Mouse (Mus musculus): ENCODE measurements around the gene Hhat.

Gene Hhat

DNA sequence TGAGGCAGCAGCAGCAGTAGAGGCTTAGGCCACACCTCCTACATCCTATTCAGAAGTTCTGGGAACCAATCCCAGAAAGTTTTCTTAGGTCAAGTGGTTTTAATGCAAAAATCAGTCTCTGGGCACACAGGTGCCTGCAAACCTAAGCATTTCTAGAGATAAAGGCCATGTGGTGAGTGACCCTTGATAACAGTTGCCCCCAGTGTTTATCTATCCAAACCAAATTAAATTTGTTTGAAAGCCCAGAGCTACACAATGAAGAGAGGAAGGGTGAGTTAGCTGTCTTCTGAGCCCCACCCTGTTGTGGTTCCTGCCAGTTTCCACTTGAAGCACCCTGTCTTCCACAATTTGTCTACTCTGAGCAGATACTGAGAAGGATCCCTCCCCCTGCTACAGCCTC is 109.4 kb downstream of the Hhat start:
- DNase-seq (ENCODE audit: extremely low read depth, insufficient read length, low spot score) = no peak

DNA sequence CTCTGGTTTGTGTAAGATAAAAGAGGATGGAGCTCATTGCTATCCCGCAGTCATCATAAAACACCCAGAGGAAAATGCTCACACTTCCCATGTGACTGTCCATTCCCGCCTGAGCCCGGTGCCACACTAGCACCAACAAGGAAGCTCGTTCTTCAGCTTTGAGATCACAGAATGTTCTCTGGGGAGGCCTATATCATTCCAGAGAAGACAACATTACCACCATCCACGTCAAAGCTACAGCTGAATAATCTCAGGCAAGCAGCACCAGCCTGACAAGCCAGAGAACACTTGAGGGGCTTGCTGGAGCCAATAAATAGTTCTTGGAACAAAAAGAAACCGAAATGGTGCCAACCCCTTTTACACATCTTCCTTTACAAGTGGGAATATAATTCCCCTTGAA is 113.6 kb downstream of the Hhat start:
- no peak for DNase-seq (ENCODE audit: extremely low read depth, insufficient read length, low spot score)

DNA sequence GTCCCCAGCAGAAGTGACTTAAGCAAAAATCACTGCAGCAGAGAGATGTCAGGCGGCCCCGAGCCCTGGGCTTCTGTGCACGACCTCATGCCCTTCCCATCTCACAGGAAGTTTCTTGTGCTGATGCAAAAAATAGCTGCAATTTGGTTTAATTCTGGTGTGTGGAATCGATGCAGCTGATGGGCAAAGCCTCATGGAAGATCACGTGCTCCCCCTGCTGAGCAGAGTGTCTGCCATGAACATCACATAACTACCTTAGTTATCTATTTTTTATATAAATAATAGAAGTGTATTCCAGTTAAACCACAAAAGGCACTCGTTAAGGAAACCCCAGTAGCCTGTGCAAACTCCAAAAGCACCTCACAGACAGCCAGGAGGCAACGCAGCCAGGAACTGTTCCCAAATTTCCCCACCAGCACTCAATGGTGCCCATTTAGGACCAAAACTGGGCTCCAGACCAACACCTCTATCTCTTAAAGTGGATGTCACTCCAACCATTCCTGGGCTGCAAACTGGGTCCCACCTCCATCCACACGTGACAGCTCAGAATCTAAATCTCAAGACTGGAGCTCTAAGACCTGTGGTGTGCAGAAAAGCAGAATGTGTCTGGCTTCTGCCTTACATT is 118.9 kb downstream of the Hhat start:
- DNase-seq (ENCODE audit: extremely low read depth, insufficient read length, low spot score) = no peak

DNA sequence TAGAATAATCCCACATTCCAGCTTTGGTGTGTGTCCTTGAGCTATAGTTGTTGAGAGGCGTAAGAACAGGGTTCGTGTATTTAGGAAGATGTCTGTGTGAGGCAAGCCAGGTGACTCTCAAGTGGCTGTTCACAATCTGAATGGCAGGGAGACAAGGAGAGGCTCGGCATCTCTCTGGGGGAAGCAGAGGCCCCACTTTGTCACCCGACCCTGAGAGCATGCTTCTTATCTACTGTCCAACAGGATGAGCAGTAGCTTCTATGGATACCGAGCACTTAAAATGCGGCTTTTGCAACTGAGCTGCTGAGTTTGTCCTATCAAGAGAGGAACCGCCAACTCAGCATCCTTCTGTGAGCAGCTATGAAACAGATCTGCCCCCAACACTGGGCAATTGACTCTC is 120.4 kb downstream of the Hhat start:
- no peak for DNase-seq (ENCODE audit: extremely low read depth, insufficient read length, low spot score)

DNA sequence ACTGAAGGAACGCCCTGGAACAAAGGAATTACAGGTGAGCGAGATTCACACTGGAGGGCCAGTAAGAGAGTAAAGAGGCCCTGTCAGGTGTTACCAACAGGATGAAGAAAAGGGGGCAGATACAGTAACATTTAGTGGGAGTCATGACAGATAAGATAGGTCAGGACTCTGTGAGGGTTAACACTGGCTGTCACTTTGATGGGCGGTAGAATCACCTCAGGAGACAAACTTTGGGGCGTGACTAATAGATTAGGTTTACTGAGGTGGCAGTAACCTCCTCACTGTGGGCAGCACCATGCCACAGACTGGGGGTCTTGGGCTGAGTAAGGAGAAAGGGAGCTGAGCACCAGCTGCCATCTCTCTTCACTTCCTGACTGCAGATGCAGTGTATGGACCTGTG is 121.0 kb downstream of the Hhat start:
- no peak for DNase-seq (ENCODE audit: extremely low read depth, insufficient read length, low spot score)

DNA sequence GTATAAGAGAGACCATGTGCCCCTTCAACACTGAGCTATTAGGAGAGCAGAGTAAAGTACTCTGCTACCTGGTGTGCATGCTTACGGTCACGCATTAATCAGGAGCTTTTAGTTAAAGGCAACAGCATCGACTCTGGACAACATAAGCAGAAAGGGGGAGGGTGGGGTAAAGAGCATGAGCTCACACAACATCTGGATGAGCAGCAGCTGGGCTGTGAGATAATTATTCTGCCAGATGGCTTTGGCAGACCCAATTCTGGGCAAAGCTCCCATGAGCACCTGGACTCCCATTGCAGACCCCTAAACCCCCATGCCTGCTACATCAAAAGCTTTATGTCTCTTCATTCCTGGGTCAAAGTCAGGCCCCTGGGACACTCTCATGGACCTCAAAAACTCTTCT is 121.8 kb downstream of the Hhat start:
- no peak for DNase-seq (ENCODE audit: extremely low read depth, insufficient read length, low spot score)

DNA sequence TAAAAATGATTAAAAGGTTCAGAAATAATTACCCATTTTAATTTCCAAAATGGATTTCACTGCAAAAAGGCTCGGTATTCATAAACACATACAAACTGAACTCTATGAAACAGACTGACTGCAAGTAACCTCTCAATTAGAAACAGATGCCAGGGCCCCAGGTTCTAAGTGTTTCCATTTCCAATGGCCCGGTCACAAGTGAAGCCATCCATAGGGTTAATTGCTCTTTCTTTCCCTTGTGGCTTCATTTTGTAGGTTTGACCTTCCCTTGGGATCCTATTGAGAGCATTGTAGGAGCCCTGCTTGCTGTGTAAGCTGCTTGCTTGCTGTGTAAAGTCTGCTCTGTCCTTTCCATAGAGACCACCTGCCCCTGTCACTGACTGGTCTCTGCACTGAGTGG is 123.7 kb downstream of the Hhat start:
- DNase-seq (ENCODE audit: extremely low read depth, insufficient read length, low spot score) = no peak

DNA sequence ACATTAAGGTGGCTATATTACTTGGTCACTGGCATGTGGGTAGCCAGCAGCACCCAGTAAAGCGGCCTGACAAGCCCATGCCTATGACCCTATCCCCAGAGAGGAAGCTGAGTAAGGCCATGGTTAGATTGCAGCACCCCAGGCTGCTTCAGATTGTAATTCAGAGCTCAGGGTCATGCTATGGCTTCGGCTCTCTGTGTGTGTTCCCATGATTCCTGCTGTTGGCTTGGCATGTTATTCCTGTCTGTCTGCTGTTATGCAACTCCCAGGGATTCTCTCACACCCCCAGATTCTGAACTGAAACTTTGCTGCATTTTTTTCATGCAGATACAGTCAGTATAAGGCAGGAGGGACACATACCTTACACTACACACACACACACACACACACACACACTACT is 128.9 kb downstream of the Hhat start:
- no peak for DNase-seq (ENCODE audit: extremely low read depth, insufficient read length, low spot score)

DNA sequence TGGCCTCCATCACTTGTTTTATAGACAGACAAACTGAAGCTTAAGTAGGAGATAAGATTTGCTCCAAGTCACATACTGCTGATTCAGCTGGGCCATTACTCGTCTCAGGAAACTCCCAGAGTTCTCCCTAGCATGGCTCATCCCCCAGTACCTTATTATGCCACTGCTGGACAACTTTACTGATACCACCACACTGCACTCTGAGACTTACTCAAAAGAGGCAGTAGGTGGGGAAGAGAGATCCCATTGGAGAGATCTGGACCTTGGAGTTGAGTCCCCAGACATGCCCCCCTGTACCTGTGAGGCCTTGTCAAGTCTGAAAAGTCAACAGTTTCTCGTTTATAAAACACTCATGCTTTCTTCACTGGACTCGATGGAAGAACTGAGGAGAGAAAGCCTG is 131.8 kb downstream of the Hhat start:
- no peak for DNase-seq (ENCODE audit: extremely low read depth, insufficient read length, low spot score)

DNA sequence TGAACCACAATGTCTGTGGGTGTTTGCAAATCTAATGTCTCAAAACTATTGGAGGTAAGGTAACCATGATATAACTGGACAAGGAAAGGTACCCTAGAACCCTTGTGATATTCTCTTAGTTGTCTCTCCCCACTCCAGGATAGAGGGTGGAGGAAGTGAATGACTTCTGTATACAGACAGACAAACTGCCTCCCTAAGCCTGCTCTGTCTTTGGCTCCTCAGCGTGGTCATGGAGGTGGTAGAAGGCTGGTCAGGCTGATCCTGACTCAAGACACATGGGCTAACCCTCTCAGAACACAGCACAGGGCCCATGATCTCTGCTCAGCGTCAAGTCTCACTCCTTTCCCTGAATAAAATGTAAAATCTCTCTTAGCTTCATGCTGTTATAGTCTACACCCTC is 149.2 kb downstream of the Hhat start:
- no peak for DNase-seq (ENCODE audit: extremely low read depth, insufficient read length, low spot score)

DNA sequence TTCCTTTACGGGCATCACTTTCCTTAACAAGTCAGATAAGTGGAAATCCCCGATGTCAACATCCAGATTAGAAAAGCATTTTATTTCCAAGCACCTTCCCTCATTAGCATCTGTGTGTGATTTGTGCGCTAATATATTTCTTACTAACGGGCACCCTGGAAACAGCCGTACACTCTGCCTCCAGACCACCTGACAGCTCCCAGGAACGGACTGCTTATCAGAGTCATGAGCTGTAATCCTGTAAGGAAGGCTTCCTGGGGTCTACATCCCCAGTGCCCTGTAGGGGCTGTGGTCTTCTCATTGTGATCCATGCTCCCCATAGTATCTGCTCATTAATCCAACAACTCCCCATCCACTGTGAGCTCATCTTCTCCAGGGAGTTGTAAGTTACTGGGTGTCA is 157.8 kb downstream of the Hhat start:
- no peak for DNase-seq (ENCODE audit: extremely low read depth, insufficient read length, low spot score)

DNA sequence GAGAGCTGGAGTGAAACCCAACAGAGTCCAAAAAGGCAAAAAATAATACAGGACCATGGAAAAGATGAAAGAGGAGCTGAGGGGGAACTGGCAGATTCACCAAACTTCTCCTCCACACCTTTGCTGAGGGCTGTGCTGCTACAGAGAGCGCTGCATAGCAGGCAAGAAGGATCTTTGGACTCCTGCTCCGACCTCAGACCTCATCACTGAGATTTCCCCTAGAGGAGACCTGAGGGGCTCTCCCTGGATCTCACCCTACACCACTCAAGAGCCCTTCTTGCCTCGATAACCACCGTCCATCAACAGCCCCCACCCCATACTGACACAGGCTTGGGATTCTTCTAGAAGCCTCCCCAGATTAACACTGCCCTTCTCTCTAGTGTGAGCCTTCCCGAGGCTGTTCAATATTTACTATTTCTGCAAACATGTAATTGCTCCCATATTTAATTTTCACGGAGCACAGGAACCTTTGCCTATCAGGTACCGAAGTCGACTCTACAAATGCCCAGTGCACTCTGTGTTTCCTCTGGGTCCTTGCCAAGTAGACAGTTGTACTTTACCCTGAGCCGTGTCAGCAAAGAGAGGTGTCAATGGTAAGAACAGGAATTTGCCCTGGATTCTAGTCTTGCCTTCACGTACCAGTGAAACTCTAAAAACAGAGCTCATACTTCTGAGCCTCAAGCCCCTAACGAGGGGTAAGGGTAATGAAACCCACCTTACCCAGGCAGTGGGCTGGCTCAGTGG is 158.9 kb downstream of the Hhat start:
- no peak for DNase-seq (ENCODE audit: extremely low read depth, insufficient read length, low spot score)

DNA sequence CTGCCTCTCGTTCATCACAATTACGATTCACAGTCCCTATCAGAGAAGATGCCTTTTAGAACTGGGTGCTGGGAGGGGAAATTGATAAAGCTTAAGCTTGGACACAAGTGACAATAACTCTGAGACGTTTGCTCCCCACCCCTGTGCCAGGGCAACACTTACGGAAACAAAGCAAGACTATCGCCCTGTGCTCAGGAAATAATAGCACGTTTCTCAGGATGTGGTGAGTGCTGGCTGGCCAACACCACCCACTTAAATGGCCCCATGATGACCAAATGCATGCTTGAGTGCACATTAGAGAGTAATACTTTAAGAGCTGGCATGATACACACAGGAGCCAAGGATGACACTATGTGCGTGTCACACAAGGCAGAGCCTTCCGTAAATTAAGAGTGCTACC is 164.1 kb downstream of the Hhat start:
- DNase-seq (ENCODE audit: extremely low read depth, insufficient read length, low spot score) = no peak

DNA sequence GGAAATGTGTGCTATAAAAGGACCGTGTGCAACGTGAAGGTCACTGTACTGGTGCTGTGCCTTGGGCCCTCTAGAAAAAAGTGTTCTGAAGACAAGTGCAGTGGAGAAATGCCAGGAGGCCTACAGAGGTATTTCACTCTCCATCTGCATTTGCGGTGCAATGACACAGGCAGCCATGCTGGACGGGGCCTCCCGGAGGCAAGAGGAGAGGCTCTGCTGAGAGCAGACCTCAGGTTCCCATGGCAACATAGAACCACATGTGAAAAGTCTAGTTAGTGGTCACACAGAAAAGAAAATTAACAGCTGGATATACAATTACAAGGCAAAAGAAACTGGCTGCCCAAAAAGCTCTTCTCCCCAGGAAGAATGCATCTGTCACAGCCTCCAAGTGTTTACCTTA is 166.6 kb downstream of the Hhat start:
- DNase-seq (ENCODE audit: extremely low read depth, insufficient read length, low spot score) = no peak

DNA sequence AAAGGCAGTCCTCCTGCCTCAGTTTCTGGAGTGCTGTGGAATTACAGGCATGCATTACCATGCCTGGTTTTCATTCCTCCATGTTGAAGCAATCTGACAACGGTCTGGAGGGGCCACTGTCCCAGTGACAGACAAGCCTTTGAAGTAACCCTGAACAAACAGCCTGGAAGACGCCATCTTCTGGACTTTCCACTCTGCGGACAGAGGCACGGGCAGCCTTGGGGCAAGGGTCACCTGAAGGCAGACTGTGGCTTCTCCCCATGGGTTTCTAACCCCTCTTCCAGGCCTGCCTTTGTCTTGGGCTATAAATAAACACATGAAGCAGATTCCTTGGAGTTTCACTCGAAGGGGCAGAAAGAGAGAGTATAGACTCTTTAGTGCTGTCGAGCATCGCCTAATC is 167.5 kb downstream of the Hhat start:
- DNase-seq (ENCODE audit: extremely low read depth, insufficient read length, low spot score) = no peak

DNA sequence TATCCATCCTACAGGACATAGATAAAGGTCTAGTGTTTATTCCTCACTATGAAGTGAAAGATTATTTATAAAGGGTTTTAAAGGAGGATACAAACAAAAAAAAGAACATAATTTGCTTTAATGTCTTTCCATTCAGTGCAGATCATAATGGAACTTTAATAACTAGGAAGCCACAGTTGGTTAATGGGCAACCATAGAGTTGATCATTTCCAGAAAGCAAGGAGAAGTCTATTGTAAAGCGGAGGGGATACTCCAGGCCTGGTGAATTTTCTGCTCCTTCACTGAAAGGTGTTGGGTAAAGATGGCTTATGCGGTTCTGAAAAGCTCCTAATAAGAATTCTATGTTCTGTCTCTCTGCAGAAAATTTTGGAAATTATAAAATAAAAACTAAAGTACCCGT is 169.8 kb downstream of the Hhat start:
- no peak for DNase-seq (ENCODE audit: extremely low read depth, insufficient read length, low spot score)

DNA sequence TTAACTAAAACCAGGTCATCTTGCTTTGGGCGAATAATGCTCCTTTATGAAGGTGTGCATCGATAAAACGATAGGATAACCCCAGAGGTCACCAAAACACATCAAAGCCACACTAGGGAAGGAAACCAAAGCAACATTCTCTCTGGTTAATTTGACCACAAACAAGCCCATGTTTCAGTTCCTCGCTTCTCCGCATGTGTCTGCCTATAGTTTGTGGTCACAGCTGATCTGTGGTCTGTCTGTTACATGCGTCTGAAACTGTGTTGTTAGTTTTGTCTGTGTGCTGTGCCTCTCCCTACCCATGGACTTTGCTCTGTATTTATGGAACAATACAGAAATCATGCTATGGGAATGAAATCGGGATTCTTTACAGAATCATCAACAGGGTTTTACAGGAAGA is 171.3 kb downstream of the Hhat start:
- no peak for DNase-seq (ENCODE audit: extremely low read depth, insufficient read length, low spot score)

DNA sequence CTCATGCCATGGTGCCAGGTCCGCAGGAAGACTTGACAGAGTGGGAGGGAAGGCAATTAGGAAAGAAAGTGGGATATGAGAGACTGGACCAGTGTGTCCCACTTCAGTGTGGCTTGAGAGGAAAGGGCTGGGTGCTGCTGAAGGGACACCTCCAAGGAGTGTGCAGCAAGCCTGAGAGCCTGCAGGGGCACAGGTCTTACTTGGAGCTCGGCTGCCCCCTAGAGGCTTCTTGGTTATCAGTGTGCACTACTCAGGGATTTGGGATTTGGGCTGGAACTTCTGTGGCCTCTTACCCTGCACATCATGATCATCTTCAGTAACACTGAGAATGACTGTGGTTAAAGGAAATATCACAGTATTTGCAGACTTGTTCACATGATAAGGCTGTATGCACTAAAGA is 172.6 kb downstream of the Hhat start:
- peak; percentile 39 for DNase-seq (ENCODE audit: extremely low read depth, insufficient read length, low spot score)

DNA sequence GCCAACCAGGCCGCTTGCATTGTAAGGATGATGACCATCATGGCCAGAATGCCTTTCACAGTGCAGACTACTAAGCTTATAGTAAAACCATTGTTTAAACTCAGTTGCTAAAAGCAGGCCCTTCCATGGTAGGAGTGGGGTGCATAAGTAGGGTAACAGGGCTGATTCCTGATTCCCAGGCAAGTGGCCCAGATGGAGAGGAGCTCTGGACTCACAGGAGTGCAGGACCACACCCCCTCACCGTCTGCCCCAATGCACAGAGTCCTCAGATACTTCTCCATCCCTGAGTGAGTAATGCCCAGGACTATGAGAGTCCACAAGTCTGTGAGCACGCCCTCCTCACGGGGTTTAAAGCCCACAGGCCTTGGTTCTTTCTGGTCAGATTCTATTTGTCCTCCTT is 175.6 kb downstream of the Hhat start:
- no peak for DNase-seq (ENCODE audit: extremely low read depth, insufficient read length, low spot score)

DNA sequence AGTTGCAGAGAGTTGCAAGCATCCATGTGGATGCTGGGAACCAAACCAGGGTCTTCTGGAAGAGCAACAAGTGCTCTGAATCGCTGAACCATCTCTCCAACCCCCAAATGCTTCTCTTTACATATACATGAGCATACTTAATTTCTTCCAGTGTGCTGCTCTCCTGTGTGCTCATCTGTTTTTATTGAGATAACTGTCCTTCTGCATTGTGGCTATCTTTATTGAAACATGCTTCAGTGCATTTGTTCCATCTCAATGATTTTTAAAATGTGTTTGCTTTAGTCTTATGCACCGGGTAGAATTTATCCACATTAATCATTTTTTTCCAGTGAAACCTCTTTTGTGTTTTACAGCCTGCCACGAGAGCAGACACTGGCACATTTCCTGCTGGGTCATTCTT is 177.5 kb downstream of the Hhat start:
- no peak for DNase-seq (ENCODE audit: extremely low read depth, insufficient read length, low spot score)

DNA sequence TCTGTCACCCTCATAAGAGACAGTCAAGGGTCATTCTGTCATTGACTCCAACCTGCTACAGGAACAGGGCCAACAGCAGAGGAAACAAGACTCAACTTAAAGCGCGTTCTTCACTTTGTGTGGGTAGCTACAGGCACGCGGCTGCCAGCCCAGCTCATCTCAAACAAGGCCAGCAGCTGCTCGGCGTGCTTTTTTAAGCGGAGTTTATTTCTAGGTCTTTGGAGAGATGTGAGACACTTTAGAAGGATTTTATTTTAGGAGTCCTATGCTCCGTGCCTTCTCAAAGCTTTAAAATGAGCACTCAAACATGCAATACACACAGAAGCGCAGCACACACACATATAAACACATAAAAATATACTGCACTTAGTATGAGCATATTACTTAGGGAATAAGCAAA is 183.6 kb downstream of the Hhat start:
- no peak for DNase-seq (ENCODE audit: extremely low read depth, insufficient read length, low spot score)

DNA sequence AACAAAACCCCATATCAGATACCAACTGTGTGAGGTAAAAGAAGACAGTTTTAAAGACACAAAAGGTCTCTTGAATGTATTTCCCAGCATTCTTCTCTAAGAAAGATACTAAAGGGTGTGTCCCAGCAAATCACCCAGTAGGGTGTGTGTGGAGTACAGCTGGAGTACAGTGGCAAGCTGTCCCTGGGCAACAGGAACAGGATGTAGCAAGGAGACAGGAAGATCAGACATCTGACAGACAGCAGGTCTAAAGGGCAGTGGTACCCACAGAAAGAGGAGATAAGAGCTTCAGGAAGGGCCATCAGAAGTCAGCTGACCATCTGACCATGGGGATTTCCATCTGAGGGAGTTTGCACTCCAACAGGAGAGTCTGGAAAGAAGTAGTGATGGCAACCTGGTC is 185.7 kb downstream of the Hhat start:
- DNase-seq (ENCODE audit: extremely low read depth, insufficient read length, low spot score) = no peak

DNA sequence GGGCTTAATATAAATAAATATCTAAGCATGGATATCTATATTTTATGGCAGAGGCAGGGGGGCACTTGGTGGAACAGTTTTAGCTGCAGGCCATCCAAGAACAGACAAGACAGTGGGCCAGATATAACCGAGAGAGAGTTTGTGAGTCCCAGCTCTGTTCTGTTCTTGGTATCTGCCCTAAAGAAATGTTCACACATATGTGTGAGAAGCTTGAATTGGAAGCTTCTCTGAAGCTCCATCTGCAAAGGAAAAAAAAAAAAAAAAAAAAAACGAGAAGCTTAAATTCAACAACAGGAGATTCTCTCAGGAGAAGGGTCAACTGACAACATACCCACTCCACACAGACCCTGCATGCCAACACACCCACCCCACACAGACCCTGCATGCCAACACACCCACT is 188.1 kb downstream of the Hhat start:
- DNase-seq (ENCODE audit: extremely low read depth, insufficient read length, low spot score) = no peak

Data from 3134 (cell line).